Mouse (Mus musculus) stomach, postnatal 0 days (tissue): ENCODE data around the gene Taf3.

Experiments
- CTCF ChIP-seq: IDR thresholded peaks from 2 replicates; pipeline ENCODE4 v1.5.1; 2016; ENCODE audit warnings: antibody characterized with exemption, low read depth, mild to moderate bottlenecking, moderate library complexity
- EP300 ChIP-seq: optimal IDR thresholded peaks from 2 replicates; pipeline ENCODE3; 2016; ENCODE audit warnings: antibody characterized with exemption

GRCm38 (mm10) chr2:9888913-9889650 is 159.3 kb downstream of the Taf3 start, which contains the start of gene 9230102O04Rik:
- TF ChIP-seq CTCF (peak; percentile 72), EP300 (no peak)
